Mouse (Mus musculus) myocyte (in vitro differentiated cells): Measurements from ENCODE around the gene Lce6a. TPM values are rescaled to one million over a fixed set of nuclear protein-coding genes. Genes with fewer than 3 reads are reported as not detected.

ENCODE experiments used
- H3K27me3 ChIP-seq: one replicate; pipeline ENCODE4 v1.6.1; 2011; ENCODE audit not compliant: control insufficient read depth, insufficient read depth, insufficient read length
- H3K36me3 ChIP-seq: one replicate; pipeline ENCODE4 v1.6.1; 2011; ENCODE audit not compliant: control insufficient read depth, insufficient read depth
- H3K4me2 ChIP-seq: one replicate; pipeline ENCODE4 v1.6.1; 2011; ENCODE audit warnings: low read depth, control low read depth
- H3K4me3 ChIP-seq: one replicate; pipeline ENCODE4 v1.5.1; 2011; ENCODE audit warnings: mild to moderate bottlenecking, control low read depth, moderate library complexity
- H3K79me2 ChIP-seq: one replicate; pipeline ENCODE4 v1.6.1; 2011; ENCODE audit not compliant: control insufficient read depth, insufficient read depth
- H3ac ChIP-seq: one replicate; pipeline ENCODE4 v1.6.1; 2011; ENCODE audit not compliant: control insufficient read depth, insufficient read length
- CEBPB ChIP-seq: IDR thresholded peaks from 2 replicates; pipeline ENCODE4 v1.6.1; 2011; ENCODE audit warnings: mild to moderate bottlenecking, moderate library complexity; ENCODE audit not compliant: poor library complexity, insufficient read depth, severe bottlenecking
- E2F4 ChIP-seq: IDR thresholded peaks from one replicate; pipeline ENCODE4 v1.6.1; 2011; ENCODE audit warnings: mild to moderate bottlenecking, control low read depth, moderate library complexity; ENCODE audit not compliant: insufficient read depth
- MAX ChIP-seq: IDR thresholded peaks from one replicate; pipeline ENCODE4 v1.6.1; 2011; ENCODE audit warnings: low read depth, mild to moderate bottlenecking, control low read depth
- MYOD1 ChIP-seq, 3 experiments: IDR thresholded peaks; one replicate each; pipeline ENCODE4 v1.6.1; 2011; ENCODE audit warnings: control low read depth in 2 of 3, low read depth in 2 of 3, mild to moderate bottlenecking in 2 of 3, moderate library complexity in 1 of 3; ENCODE audit not compliant: insufficient read length in 2 of 3, control insufficient read depth in 1 of 3
- MYOG ChIP-seq, 3 experiments: IDR thresholded peaks; one replicate each; pipeline ENCODE4 v1.6.1; 2011; ENCODE audit warnings: control low read depth in 2 of 3, low read depth in 2 of 3, mild to moderate bottlenecking in 2 of 3; ENCODE audit not compliant: insufficient read length in 2 of 3, control insufficient read depth in 1 of 3, insufficient read depth in 1 of 3
- POLR2A ChIP-seq: IDR thresholded peaks from one replicate; pipeline ENCODE4 v1.6.1; 2011; ENCODE audit warnings: low read depth, mild to moderate bottlenecking, control low read depth, moderate library complexity; ENCODE audit not compliant: insufficient read length
- POLR2AphosphoS2 ChIP-seq: IDR thresholded peaks from one replicate; pipeline ENCODE4 v1.6.1; 2011; ENCODE audit warnings: low read depth, control low read depth; ENCODE audit not compliant: insufficient read length
- REST ChIP-seq: IDR thresholded peaks from one replicate; pipeline ENCODE4 v1.6.1; 2011; ENCODE audit warnings: mild to moderate bottlenecking, control low read depth, moderate library complexity; ENCODE audit not compliant: insufficient read depth, insufficient read length
- SRF ChIP-seq: IDR thresholded peaks from one replicate; pipeline ENCODE4 v1.6.1; 2011; ENCODE audit warnings: low read depth; ENCODE audit not compliant: control insufficient read depth, insufficient read length
- TCF12 ChIP-seq: IDR thresholded peaks from one replicate; pipeline ENCODE4 v1.6.1; 2011; ENCODE audit warnings: mild to moderate bottlenecking, control low read depth; ENCODE audit not compliant: poor library complexity, insufficient read depth, severe bottlenecking
- TCF3 ChIP-seq: IDR thresholded peaks from one replicate; pipeline ENCODE4 v1.6.1; 2011; ENCODE audit warnings: low read depth, control low read depth; ENCODE audit not compliant: insufficient read length
- USF1 ChIP-seq: IDR thresholded peaks from one replicate; pipeline ENCODE4 v1.6.1; 2011; ENCODE audit warnings: low read depth, mild to moderate bottlenecking, control low read depth, moderate library complexity
- polyA plus RNA-seq: library from polyadenylated mRNA; unstranded; fragments of >200 nt; fragmentation: generic; extraction: Trizol; gene quantifications from one replicate; pipeline ENCODE4 v1.2.1, GENCODE M21; 2012; ENCODE audit warnings: missing spikeins

Lce6a gene
- polyA plus RNA-seq, 1 experiment = not detected

- Histone ChIP-seq H3K27me3 (no peaks in the 10 kb centered on the region), H3ac (no peak overlapping the region), H3K4me2 (no peak overlapping the region), H3K4me3 (no peak overlapping the region), H3K79me2 (no peaks in the 10 kb centered on the region), H3K36me3 (no peaks in the 10 kb centered on the region)
- TF ChIP-seq MYOD1 (IDR thresholded peaks at IDR 0.05; ENCODE audit: control insufficient read depth in 1 of 3, insufficient read length in 2 of 3, low read depth in 2 of 3) (no peak), TCF3 (no peak), TCF12 (no peak), MAX (no peak), USF1 (no peak), POLR2A (no peak), MYOG (IDR thresholded peaks at IDR 0.05; ENCODE audit: control insufficient read depth in 1 of 3, insufficient read depth in 1 of 3, insufficient read length in 2 of 3, low read depth in 2 of 3) (no peak), CEBPB (no peak), SRF (no peak), E2F4 (no peak), REST (no peak), POLR2AphosphoS2 (no peak)
Measured at GRCm38 (mm10) chr3:92638653-92638991, 17.2 kb upstream of the Lce6a start.

DNA sequence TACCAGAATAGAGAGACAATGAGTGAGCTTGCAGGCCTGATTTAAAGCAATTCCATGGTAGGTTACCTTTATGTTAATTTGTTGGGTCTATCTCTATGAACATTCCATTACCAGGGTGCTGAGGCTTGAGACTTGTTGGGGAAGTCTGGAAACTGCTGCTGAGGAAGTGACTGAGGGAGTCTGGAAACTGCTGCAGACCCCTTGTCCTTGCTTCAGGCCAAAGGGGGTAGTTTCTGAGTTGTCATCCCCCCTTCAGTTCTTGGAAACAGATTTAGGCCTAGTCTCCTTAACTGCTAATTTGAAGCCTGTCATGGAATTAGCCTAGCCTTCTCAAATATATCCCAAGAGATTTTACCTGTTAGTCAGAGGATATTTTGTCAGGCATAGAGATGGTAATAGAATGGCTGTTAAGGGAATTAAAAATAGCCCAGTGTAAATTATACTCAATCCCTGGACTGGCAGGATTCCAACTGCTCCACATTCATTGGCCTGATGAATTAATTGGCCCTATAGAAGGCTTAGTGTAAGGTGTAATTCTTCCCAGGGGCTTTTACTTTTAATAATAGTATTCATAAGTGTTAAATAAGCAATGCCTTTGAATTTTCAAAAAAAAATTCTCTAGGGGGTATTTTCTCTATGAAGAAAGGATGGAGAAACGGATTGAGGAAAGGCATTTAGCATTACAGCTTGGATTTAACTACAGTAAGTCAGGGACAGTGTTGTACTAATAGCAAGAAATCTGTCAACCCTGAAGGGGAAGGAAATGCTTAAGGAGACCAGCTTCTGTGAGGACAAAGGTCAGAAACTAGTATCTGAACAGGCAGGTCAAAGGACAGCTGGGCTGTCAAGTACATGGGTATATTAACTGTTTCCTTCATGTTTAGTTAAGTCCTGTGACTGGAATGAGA lies 16.5 kb upstream of the Lce6a start:
- Histone ChIP-seq H3ac (no peak overlapping the region), H3K4me2 (no peak overlapping the region), H3K4me3 (no peak overlapping the region), H3K79me2 (no peaks in the 10 kb centered on the region), H3K36me3 (no peaks in the 10 kb centered on the region), H3K27me3 (no peaks in the 10 kb centered on the region)
- TF ChIP-seq MAX = no peak
- TF ChIP-seq TCF12 = no peak
- TF ChIP-seq E2F4 = no peak
- no peak for TF ChIP-seq REST
- no peak for TF ChIP-seq CEBPB
- no peak for TF ChIP-seq USF1
- TF ChIP-seq MYOD1 (IDR thresholded peaks at IDR 0.05; ENCODE audit: control insufficient read depth in 1 of 3, insufficient read length in 2 of 3, low read depth in 2 of 3) = no peak
- no peak for TF ChIP-seq POLR2AphosphoS2
- no peak for TF ChIP-seq SRF
- no peak for TF ChIP-seq POLR2A
- TF ChIP-seq MYOG (IDR thresholded peaks at IDR 0.05; ENCODE audit: control insufficient read depth in 1 of 3, insufficient read depth in 1 of 3, insufficient read length in 2 of 3, low read depth in 2 of 3) = no peak

DNA sequence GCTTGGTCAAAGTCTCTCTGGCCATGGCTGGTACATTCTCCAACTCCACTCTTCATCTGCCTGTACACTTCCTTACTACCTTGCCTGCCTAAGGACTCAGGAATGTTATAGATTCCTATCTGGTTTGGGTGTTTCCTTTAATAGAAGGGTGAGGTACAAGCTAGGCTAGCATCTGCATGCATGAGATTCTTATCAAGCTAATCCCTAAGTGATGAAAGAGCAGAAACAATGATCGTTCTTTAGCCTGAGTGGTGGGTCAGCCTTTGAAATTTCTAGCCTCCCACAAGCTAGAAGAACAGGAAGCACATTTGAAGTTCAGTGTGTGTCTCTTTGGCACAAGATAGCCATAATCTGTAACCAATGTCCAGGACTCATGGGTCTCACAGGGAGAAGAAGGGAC lies 11.7 kb downstream of the Lce6a start:
- TF ChIP-seq CEBPB (no peak), TCF12 (no peak), MAX (no peak), REST (no peak), E2F4 (no peak), TCF3 (no peak), MYOG (IDR thresholded peaks at IDR 0.05; ENCODE audit: control insufficient read depth in 1 of 3, insufficient read depth in 1 of 3, insufficient read length in 2 of 3, low read depth in 2 of 3) (no peak), MYOD1 (IDR thresholded peaks at IDR 0.05; ENCODE audit: control insufficient read depth in 1 of 3, insufficient read length in 2 of 3, low read depth in 2 of 3) (no peak)
- no peak overlapping the region for H3K4me2 ChIP-seq
- H3K27me3 ChIP-seq = no peaks in the 10 kb centered on the region
- no peak overlapping the region for H3ac ChIP-seq
- H3K4me3 ChIP-seq = no peak overlapping the region
- no peaks in the 10 kb centered on the region for H3K36me3 ChIP-seq
- no peaks in the 10 kb centered on the region for H3K79me2 ChIP-seq

DNA sequence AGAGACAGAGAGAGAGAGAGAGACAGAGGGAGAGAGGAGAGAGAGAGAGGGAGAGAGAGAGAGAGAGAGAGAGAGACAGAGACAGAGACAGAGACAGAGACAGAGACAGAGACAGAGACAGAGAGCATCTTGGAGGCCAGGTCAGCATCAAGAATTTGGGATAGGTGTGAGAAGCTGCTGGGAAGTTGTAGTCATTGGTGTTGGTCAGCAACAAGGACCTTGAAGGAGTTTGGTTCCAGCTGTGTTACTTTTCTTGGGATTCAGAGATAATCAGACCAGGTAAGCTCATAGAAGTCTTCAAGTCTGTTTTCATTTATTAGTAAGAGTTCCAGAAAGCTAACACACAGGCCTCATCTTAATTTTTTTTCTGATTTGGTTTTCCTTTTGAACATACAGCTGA lies 14.1 kb downstream of the Lce6a start, which contains the start of gene 2210017I01Rik:
TSS of gene 2210017I01Rik (minus strand) at position 101 of the 400 bp plus-strand sequence.
- Histone ChIP-seq H3K4me3 (no peak within 1 kb of the TSS), H3K79me2 (no peaks in the 10 kb centered on the region), H3K36me3 (no peaks in the 10 kb centered on the region), H3K27me3 (no peaks in the 10 kb centered on the region), H3ac (no peak within 1 kb of the TSS), H3K4me2 (no peak within 1 kb of the TSS)
- TF ChIP-seq TCF3 (no peak), MYOG (IDR thresholded peaks at IDR 0.05; ENCODE audit: control insufficient read depth in 1 of 3, insufficient read depth in 1 of 3, insufficient read length in 2 of 3, low read depth in 2 of 3) (no peak), POLR2A (no peak), MYOD1 (IDR thresholded peaks at IDR 0.05; ENCODE audit: control insufficient read depth in 1 of 3, insufficient read length in 2 of 3, low read depth in 2 of 3) (no peak), REST (no peak), POLR2AphosphoS2 (no peak), TCF12 (no peak), CEBPB (no peak), MAX (no peak), USF1 (no peak)
